Mouse (Mus musculus): Measurements from ENCODE around the gene Eprs. TPM values are rescaled to one million over a fixed set of nuclear protein-coding genes. Genes with fewer than 3 reads are reported as not detected.
"Not testable (repeated sequence)": the region's sequence is repeated elsewhere in the genome, so short reads cannot be mapped to it uniquely, and the experiment has no call there.

Gene Eprs
- 101 and 106 TPM in 2 replicates for polyA plus RNA-seq (2015; fragmentation: Nextera tagmentation; extraction: Ambion mirVana)

- peaks cover 5% of the 10 kb centered on the region; the same call in 1 of the 2 replicates for H3K36me3 ChIP-seq (ENCODE audit: insufficient read depth, low read length)
- peak within 1 kb of the TSS; percentile 92 for H3K9ac ChIP-seq (ENCODE audit: low read depth, low read length)
- no peaks in the 10 kb centered on the region for H3K27me3 ChIP-seq (ENCODE audit: insufficient read depth, low read length)
- DNase-seq (ENCODE audit: low spot score) (peak; percentile 98), ATAC-seq (replicated peaks; ENCODE audit: low FRiP score, low read depth) (peak; percentile 97)
- no peaks in the 10 kb centered on the region for H3K9me3 ChIP-seq (replicated peaks; ENCODE audit: low read length)
- peak within 1 kb of the TSS; percentile 77 for H3K4me2 ChIP-seq (ENCODE audit: low read length)
- H3K4me1 ChIP-seq (replicated peaks; ENCODE audit: insufficient read depth, low read length) = peaks cover 12% of the 10 kb centered on the region; the same call in 1 of the 2 replicates
- H3K27ac ChIP-seq = peak within 1 kb of the TSS; percentile 95
- TF ChIP-seq CTCF (IDR thresholded peaks at IDR 0.05; ENCODE audit: low read depth) = no peak
- WGBS = under 1% methylated on average over 83 of the region's 92 CpGs
- peak within 1 kb of the TSS; percentile 94 for H3K4me3 ChIP-seq (replicated peaks; ENCODE audit: low read depth, low read length)
Observed at GRCm38 (mm10) chr1:185362677-185363520, at the start of gene Eprs. Gene Eprs (plus strand): TSS chr1:185363044.

- H3K9ac ChIP-seq (ENCODE audit: low read depth, low read length) = no peak overlapping the region
- 92% methylated on average over 4 of the region's 4 CpGs for WGBS
- peaks cover 50% of the 10 kb centered on the region for H3K36me3 ChIP-seq (ENCODE audit: insufficient read depth, low read length)
Observed at GRCm38 (mm10) chr1:185314546-185314945, 48.3 kb upstream of the Eprs start.

GRCm38 (mm10) chr1:185315846-185316568 lies 46.8 kb upstream of the Eprs start:
- Histone ChIP-seq H3K9ac (ENCODE audit: low read depth, low read length) (no peak overlapping the region), H3K4me2 (ENCODE audit: low read length) (no peak overlapping the region), H3K27ac (no peak overlapping the region), H3K36me3 (ENCODE audit: insufficient read depth, low read length) (peaks cover 58% of the 10 kb centered on the region), H3K4me3 (replicated peaks; ENCODE audit: low read depth, low read length) (no peak overlapping the region), H3K4me1 (replicated peaks; ENCODE audit: insufficient read depth, low read length) (no peaks in the 10 kb centered on the region), H3K9me3 (replicated peaks; ENCODE audit: low read length) (no peaks in the 10 kb centered on the region), H3K27me3 (ENCODE audit: insufficient read depth, low read length) (no peaks in the 10 kb centered on the region)
- TF ChIP-seq CTCF (IDR thresholded peaks at IDR 0.05; ENCODE audit: low read depth) = no peak
- ATAC-seq (replicated peaks; ENCODE audit: low FRiP score, low read depth) (no peak), DNase-seq (ENCODE audit: low spot score) (no peak)
- WGBS = 83% methylated on average over 16 of the region's 16 CpGs

More at GRCm38 (mm10) chr1:185314546-185314945, 48.3 kb upstream of the Eprs start:
- Histone ChIP-seq H3K4me3 (replicated peaks; ENCODE audit: low read depth, low read length) (no peak overlapping the region), H3K4me2 (ENCODE audit: low read length) (no peak overlapping the region), H3K27ac (no peak overlapping the region), H3K9me3 (replicated peaks; ENCODE audit: low read length) (no peaks in the 10 kb centered on the region), H3K27me3 (ENCODE audit: insufficient read depth, low read length) (no peaks in the 10 kb centered on the region), H3K4me1 (replicated peaks; ENCODE audit: insufficient read depth, low read length) (no peaks in the 10 kb centered on the region)
- TF ChIP-seq CTCF (IDR thresholded peaks at IDR 0.05; ENCODE audit: low read depth) = no peak
- no peak for DNase-seq (ENCODE audit: low spot score)
- ATAC-seq (replicated peaks; ENCODE audit: low FRiP score, low read depth) = no peak

- 49% methylated on average over 3 of the region's 3 CpGs for WGBS
- H3K9ac ChIP-seq (ENCODE audit: low read depth, low read length) = peak overlapping the region; percentile 86; the same call in 1 of the 2 replicates
- not testable (repeated sequence) for H3K27me3 ChIP-seq (ENCODE audit: insufficient read depth, low read length)
Observed at GRCm38 (mm10) chr1:185327754-185328345, 35.0 kb upstream of the Eprs start.

GRCm38 (mm10) chr1:185328721-185329610 lies 33.9 kb upstream of the Eprs start, which contains the start of gene Iars2:
Gene Iars2 (minus strand): TSS chr1:185329396.
- DNase-seq (ENCODE audit: low spot score) (peak; percentile 88), ATAC-seq (replicated peaks; ENCODE audit: low FRiP score, low read depth) (peak; percentile 82)
- Histone ChIP-seq H3K36me3 (ENCODE audit: insufficient read depth, low read length) (peaks cover 20% of the 10 kb centered on the region), H3K4me3 (replicated peaks; ENCODE audit: low read depth, low read length) (peak within 1 kb of the TSS; percentile 80), H3K9ac (ENCODE audit: low read depth, low read length) (peak within 1 kb of the TSS; percentile 86), H3K27me3 (ENCODE audit: insufficient read depth, low read length) (no peaks in the 10 kb centered on the region), H3K4me1 (replicated peaks; ENCODE audit: insufficient read depth, low read length) (peaks cover 13% of the 10 kb centered on the region; the same call in 1 of the 2 replicates), H3K4me2 (ENCODE audit: low read length) (peak within 1 kb of the TSS; percentile 69), H3K27ac (peak within 1 kb of the TSS; percentile 96), H3K9me3 (replicated peaks; ENCODE audit: low read length) (no peaks in the 10 kb centered on the region)
- WGBS = under 1% methylated on average over 73 of the region's 76 CpGs
- peak; percentile 5; the same call in 1 of the 2 replicates for TF ChIP-seq CTCF (IDR thresholded peaks at IDR 0.05; ENCODE audit: low read depth)

More at GRCm38 (mm10) chr1:185327754-185328345, 35.0 kb upstream of the Eprs start:
- Histone ChIP-seq H3K4me2 (ENCODE audit: low read length) (peak overlapping the region; percentile 69), H3K36me3 (ENCODE audit: insufficient read depth, low read length) (peaks cover 29% of the 10 kb centered on the region), H3K4me3 (replicated peaks; ENCODE audit: low read depth, low read length) (peak overlapping the region; percentile 80; the same call in 1 of the 2 replicates)
- not testable (repeated sequence) for H3K27ac ChIP-seq; ATAC-seq (replicated peaks; ENCODE audit: low FRiP score, low read depth); H3K9me3 ChIP-seq (replicated peaks; ENCODE audit: low read length); DNase-seq (ENCODE audit: low spot score); H3K4me1 ChIP-seq (replicated peaks; ENCODE audit: insufficient read depth, low read length)
